Mouse (Mus musculus) right cerebral cortex, adult 2 months (tissue): ENCODE measurements at regions not wholly inside any gene's neighbourhood (a gene's known extent, or its start where the extent isn't known, plus 50 kb on each side); places are given as distances from the start of the nearest gene placed in this dataset.
A peak's percentile ranks its signal among the peaks of the same experiment; 100 is the strongest.

Experiments used
- DNase-seq, 2 experiments: peaks; one replicate each; pipeline ENCODE4 v3.0.0; 2021 to 2022; ENCODE audit warnings: low spot score in 2 of 2

DNA sequence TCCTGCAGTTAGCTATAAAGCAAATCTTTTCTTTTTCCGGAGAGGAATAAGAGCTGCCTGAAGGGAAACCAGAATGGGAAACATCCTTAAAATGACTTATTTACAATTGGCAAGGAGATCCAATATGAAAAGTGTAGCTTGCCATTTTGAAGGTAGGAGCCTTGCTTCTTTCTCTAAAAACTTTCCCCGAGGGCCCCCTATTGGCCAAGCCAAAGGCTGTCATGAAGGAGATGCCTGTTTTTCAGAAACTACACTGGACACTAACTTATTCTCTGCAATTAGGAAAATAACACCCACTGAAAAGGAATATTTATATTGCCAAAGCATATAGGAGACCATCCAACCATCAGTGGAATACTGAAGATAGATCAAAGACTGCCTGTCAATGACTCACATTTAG is 312.8 kb upstream of the Thrb start:
- DNase-seq: no peak

- DNase-seq: no peak
Observed at GRCm38 (mm10) chr14:17352324-17353037, 307.6 kb upstream of the Thrb start.

- no peak for DNase-seq
Observed at GRCm38 (mm10) chr14:17361910-17362309, 298.2 kb upstream of the Thrb start.

DNA sequence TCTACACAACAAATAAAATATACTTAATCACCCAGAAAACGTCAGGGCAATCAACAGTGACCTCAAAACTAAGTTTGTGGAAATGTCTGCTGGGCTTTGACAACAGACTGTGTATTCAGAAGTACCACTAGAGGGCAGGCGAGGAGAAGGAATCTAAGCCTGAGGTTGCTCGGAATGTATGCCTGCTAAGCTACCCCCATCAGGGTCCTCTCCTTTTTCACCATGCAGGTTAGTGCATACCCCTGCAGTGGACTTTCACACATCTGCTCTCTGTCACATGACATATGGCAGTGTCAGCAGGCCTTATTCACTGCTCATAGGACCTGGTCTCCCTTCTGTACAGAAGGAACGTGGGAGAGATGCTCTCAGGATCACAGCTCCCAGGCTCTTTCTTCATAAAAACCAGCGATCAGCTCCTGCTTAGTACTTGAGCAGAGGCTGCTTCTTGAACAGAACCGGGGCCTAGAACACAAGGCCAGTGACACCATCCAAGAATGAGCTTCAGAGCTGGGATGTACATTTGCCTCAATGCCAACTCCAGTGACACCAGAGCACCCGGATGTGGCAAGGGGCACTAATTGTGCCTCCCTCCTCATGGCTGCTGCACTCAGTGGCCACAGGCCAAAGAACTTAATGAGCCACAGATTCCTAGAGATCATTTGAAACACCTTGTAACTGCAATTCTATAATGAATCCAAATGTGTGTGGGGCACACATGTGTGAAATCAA is 257.1 kb upstream of the Thrb start:
- DNase-seq: peak in 1 of 2 experiments; percentile 71

- peak; percentile 47 to 52 for DNase-seq
Observed at GRCm38 (mm10) chr14:17405551-17406336, 254.3 kb upstream of the Thrb start.

- no peak for DNase-seq
Observed at GRCm38 (mm10) chr14:17406879-17407278, 253.2 kb upstream of the Thrb start.

DNA sequence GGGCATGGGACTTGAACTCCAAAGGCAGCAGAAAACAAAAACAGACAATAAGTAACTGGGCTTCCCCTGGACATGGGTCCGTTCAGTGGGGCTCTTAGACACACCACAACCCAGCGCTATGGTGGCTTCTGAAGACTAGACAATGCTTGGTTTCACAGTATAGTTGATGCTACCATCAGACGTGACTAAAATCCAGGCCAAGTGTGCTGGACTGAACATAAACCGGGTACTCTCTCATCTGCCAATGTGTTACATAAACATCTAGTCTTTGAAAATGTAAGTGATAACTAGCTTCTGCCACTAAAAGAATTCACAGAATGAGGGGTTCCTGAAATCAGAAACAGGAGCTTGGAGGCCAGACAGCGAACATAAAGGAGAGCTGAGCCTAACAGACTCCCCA is 251.7 kb upstream of the Thrb start:
- no peak for DNase-seq

DNA sequence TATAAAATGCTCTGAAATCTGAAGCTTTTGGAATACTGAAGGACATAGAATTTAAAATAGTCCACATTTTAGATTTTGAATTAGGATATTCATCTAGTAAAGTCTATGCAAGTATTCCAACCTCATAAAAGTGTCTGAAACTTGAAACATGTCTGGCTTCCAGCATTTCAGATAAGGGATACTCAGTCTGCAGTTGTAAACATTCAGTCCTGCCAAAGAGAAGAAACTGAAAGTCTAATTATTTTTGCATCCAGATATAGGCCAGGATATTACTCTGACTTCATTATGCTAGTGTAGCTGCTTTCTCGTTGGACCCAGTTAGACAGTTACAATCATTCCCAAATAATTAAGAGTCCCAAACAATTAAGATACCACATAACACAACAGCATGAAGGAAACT is 251.2 kb upstream of the Thrb start:
- DNase-seq: no peak

- no peak for DNase-seq
Observed at GRCm38 (mm10) chr14:17409497-17409896, 250.6 kb upstream of the Thrb start.

GRCm38 (mm10) chr14:17410752-17411151 is 249.3 kb upstream of the Thrb start:
- no peak for DNase-seq

- no peak for DNase-seq
Observed at GRCm38 (mm10) chr14:17411299-17411698, 248.8 kb upstream of the Thrb start.

DNA sequence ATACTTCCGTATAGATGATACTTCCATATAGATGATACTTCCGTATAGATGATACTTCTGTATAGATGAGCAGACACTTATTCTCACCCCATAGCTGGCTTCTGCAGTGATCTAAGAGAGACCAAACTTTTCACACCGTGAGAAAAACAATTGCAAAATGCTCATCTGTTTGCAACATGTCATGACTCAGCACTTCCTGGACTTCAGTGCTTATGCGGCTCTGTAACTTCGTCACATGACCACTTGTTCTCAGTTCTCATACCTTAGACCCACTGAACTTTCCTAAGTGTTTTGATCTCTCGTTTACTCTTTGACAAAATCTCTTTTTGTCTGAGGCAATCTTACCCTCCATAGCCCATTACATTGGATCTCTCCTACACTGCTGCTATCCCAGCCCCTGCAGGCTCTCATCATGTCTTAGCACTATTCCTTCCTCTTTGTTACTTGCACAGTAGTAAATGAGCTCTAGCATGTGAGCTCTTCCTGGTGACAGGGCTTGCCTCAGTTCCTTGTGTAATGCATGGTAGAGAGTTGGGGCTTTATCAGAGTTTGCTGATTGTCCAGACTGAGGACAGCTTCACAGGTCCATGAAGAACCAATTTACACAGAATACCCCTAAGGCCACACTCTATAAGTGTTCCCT is 245.7 kb upstream of the Thrb start:
- DNase-seq: no peak

DNA sequence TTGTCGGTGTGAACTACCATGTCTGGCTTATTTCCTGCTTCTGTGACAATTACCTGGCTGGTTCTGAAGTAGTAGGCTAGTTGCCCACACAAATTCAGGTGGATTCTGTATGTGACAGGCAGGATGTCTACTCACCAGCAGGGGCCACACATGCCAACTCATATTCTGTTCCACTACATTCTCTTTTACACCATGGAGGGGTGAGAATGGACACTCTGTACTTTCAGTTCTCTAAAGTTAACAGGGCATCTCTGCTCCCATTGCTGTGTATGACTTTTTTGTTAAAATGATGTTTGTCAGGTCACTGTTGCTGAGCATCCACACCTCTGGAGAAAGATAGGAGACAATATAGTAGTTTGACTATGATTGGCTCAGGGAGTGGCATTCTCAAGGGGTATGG is 232.3 kb upstream of the Thrb start:
- no peak for DNase-seq

DNA sequence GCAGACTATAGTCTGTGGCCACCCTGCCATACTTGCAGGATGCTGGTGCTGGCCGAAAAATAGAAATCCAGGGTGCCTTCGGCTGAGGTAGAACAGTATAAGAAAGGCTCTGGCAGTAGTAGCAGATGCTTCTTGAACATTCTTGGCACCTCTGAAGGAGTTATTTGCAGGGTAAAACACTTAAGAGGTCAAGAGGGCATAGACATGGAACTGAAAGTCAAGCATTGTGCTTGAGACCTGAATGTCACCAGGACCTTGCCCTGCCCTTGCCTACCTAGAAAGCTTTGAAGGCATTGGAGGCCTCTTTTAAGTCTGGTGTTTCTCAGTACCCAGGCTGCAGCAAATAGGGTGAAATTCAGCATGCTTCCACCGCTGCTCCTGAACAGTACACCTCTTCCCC is 230.9 kb upstream of the Thrb start:
- DNase-seq: no peak

DNA sequence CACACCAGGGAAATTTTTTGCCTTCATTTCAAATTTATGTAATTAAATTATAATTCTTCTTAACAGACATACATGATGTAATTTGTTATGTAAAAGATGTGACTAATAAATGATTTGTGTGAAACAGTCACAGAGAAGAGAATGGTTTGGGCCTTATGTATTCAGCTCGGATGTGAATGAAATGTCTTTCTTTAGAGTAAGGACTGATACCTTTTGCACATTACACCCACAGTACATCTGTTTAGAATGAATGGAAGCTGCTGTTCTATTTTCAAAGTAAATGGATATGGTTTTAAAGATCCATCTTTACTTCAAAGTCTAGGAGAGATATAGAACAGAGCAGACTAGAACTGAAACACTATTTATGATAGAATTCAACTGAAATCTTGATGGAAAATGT is 226.7 kb upstream of the Thrb start:
- DNase-seq: no peak

DNA sequence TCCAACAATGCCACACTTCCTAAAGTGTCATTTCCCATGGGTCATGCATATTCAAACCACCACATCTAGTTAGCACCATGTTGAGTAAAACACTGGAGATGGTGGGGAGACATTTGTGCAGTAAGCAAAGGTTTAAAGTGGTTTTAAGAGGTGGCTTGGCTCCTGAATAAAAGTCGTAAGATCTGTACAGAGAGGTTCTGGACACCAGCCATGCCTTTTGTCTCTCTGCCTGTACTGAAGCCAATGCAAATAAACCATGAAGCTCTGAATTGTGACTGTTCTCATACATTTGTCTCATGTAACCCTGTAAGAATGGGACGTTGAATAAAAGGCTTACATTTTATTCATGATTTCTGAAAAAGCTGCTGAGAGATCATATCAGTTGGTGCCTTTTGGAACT is 202.1 kb upstream of the Thrb start:
- DNase-seq: no peak

DNA sequence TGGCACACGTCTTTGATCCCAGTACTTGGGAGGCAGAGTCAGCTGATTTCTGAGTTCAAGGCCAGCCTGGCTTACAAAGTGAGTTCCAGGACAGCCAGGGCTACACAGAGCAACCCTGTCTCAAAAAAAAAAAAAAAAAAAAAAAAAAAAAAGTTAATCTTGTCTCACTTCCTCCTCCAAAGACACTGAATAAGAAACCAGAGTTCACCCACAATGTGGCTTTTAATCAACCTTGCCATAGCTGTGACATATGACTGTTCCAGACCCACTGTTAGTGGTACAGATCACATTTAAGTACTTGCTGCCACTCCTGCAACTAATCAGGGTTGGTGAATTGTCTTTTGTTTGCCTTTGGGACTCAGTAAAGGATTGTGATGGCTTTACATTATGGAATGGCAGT is 181.1 kb upstream of the Thrb start:
- DNase-seq: no peak

DNA sequence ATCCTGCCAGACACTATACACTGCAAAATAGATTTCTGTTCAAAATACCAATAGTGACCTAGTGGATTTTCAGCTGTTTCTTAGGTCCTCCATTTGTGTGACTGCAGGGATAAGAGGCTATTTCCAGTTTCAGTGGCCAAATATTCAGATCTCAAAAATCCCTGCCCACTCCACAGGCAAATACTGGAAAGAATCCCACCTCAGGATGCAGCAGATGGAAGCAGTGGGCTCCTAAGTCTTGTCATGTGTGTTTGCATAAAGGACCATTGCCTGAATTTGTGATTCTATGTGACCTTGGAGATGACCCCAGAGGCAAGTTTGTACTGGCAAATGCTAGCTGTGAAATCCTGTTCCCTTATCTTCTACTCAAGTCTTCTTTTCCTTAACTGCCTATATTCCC is 175.2 kb upstream of the Thrb start:
- DNase-seq: no peak

DNA sequence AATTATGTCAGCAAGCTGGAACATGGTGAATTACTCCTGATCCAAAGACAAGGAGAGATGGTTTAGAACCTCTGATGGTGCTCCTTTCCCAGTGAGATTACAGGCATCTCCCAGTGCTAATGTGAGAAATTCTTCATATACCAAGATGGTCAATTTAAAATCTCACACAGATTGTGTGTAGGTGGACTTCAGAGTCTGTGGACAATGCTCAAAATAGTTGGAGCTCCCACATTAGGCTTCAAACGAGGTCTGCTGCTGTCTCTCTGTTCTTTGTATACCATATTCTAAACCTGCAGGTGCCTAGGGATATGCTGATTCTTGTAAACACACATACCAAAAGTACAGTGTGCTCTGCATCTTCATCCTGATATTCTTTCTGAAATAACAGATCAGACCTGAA is 146.3 kb upstream of the Thrb start:
- DNase-seq: peak in 1 of 2 experiments; percentile 18

- no peak for DNase-seq
Observed at GRCm38 (mm10) chr14:17522696-17523095, 137.4 kb upstream of the Thrb start.

DNA sequence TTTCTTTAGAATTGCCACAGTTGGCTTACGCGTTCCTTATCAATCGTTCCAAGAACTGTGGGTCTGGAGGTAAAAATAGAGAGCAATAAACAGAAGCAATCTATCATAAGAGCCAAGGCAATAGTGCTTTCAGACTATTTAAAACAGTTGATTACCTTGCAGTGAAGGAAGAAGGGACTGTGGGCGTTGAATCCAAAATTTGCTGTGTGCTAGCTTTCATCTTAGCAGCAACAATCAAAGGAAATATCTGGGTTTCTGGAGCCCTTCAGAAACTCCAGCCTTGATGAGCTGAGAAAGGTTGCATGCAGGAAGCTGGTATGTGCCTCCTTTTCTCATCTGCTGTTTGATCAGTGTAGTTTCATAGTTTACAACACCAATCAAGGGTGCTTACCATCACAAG is 136.1 kb upstream of the Thrb start:
- DNase-seq: peak; percentile 12 to 13

DNA sequence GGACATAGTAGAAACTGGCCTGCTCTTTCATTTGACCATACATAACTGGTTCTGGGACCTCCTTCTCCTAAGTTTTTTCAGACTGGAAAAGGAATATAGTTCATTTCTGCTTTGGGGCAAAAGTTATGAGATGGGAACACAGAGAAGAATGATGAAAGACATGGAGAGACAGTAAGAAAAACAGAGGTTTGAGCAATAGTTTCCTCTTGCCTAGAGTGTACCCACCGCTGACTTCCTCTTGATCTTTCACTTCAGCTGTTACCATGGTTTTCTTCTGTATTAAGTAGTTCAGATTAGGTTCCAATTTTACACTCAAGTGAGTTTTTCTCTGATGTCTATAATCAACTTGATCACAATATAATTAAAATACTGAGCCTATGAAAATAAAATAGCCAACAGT is 120.7 kb upstream of the Thrb start:
- DNase-seq: no peak
